Mouse (Mus musculus): ENCODE measurements around the gene Rufy1. TPM values are rescaled to one million over a fixed set of nuclear protein-coding genes. Genes with fewer than 3 reads are reported as not detected.
A peak's percentile ranks its signal among the peaks of the same experiment; 100 is the strongest.

Rufy1 gene
- polyA plus RNA-seq, 1 experiment = 13.9 TPM

- no peak overlapping the region for H3ac ChIP-seq (ENCODE audit: control insufficient read depth, insufficient read length)
- H3K79me2 ChIP-seq (ENCODE audit: control insufficient read depth, insufficient read depth) = peaks cover 4% of the 10 kb centered on the region
- H3K4me3 ChIP-seq = no peak overlapping the region
- H3K27me3 ChIP-seq (ENCODE audit: control insufficient read depth, insufficient read depth, insufficient read length) = no peaks in the 10 kb centered on the region
- H3K4me2 ChIP-seq (ENCODE audit: low read depth) = no peak overlapping the region
- no peaks in the 10 kb centered on the region for H3K36me3 ChIP-seq (ENCODE audit: control insufficient read depth, insufficient read depth)
- no peak for TF ChIP-seq POLR2AphosphoS2 (IDR thresholded peaks at IDR 0.05; ENCODE audit: insufficient read length, low read depth)
- no peak for TF ChIP-seq SRF (IDR thresholded peaks at IDR 0.05; ENCODE audit: control insufficient read depth, insufficient read length, low read depth)
- no peak for TF ChIP-seq POLR2A (IDR thresholded peaks at IDR 0.05; ENCODE audit: insufficient read length, low read depth)
- TF ChIP-seq REST (IDR thresholded peaks at IDR 0.05; ENCODE audit: insufficient read depth, insufficient read length) = no peak
- no peak for TF ChIP-seq TCF12 (IDR thresholded peaks at IDR 0.05; ENCODE audit: insufficient read depth, poor library complexity, severe bottlenecking)
- no peak for TF ChIP-seq MYOD1 (IDR thresholded peaks at IDR 0.05; ENCODE audit: control insufficient read depth in 1 of 3, insufficient read length in 2 of 3, low read depth in 2 of 3)
These were observed 57.8 kb downstream of the Rufy1 start for GRCm38 (mm10) chr11:50373086-50373485.

GRCm38 (mm10) chr11:50371911-50372310 is 59.0 kb downstream of the Rufy1 start:
- Histone ChIP-seq H3ac (ENCODE audit: control insufficient read depth, insufficient read length) (no peak overlapping the region), H3K4me3 (no peak overlapping the region), H3K36me3 (ENCODE audit: control insufficient read depth, insufficient read depth) (no peaks in the 10 kb centered on the region), H3K79me2 (ENCODE audit: control insufficient read depth, insufficient read depth) (peaks cover 4% of the 10 kb centered on the region), H3K27me3 (ENCODE audit: control insufficient read depth, insufficient read depth, insufficient read length) (no peaks in the 10 kb centered on the region), H3K4me2 (ENCODE audit: low read depth) (no peak overlapping the region)
- TF ChIP-seq POLR2A (IDR thresholded peaks at IDR 0.05; ENCODE audit: insufficient read length, low read depth) (no peak), E2F4 (IDR thresholded peaks at IDR 0.05; ENCODE audit: insufficient read depth) (no peak), CEBPB (IDR thresholded peaks at IDR 0.05; ENCODE audit: insufficient read depth, poor library complexity, severe bottlenecking) (no peak), USF1 (IDR thresholded peaks at IDR 0.05; ENCODE audit: low read depth) (no peak), MAX (IDR thresholded peaks at IDR 0.05; ENCODE audit: low read depth) (no peak), REST (IDR thresholded peaks at IDR 0.05; ENCODE audit: insufficient read depth, insufficient read length) (no peak), MYOD1 (IDR thresholded peaks at IDR 0.05; ENCODE audit: control insufficient read depth in 1 of 3, insufficient read length in 2 of 3, low read depth in 2 of 3) (no peak)

GRCm38 (mm10) chr11:50371399-50371841 is 59.5 kb downstream of the Rufy1 start:
- H3K27me3 ChIP-seq (ENCODE audit: control insufficient read depth, insufficient read depth, insufficient read length) = no peaks in the 10 kb centered on the region
- H3K4me2 ChIP-seq (ENCODE audit: low read depth) = peak overlapping the region; percentile 42
- H3K79me2 ChIP-seq (ENCODE audit: control insufficient read depth, insufficient read depth) = peaks cover 3% of the 10 kb centered on the region
- no peaks in the 10 kb centered on the region for H3K36me3 ChIP-seq (ENCODE audit: control insufficient read depth, insufficient read depth)
- no peak overlapping the region for H3K4me3 ChIP-seq
- no peak for TF ChIP-seq SRF (IDR thresholded peaks at IDR 0.05; ENCODE audit: control insufficient read depth, insufficient read length, low read depth)
- no peak for TF ChIP-seq MYOG (IDR thresholded peaks at IDR 0.05; ENCODE audit: control insufficient read depth in 1 of 3, insufficient read depth in 1 of 3, insufficient read length in 2 of 3, low read depth in 2 of 3)
- no peak for TF ChIP-seq POLR2A (IDR thresholded peaks at IDR 0.05; ENCODE audit: insufficient read length, low read depth)
- no peak for TF ChIP-seq TCF3 (IDR thresholded peaks at IDR 0.05; ENCODE audit: insufficient read length, low read depth)
- no peak overlapping the region for H3ac ChIP-seq (ENCODE audit: control insufficient read depth, insufficient read length)

- Histone ChIP-seq H3ac (ENCODE audit: control insufficient read depth, insufficient read length) (no peak overlapping the region), H3K4me3 (no peak overlapping the region), H3K36me3 (ENCODE audit: control insufficient read depth, insufficient read depth) (no peaks in the 10 kb centered on the region), H3K79me2 (ENCODE audit: control insufficient read depth, insufficient read depth) (no peaks in the 10 kb centered on the region), H3K4me2 (ENCODE audit: low read depth) (peak overlapping the region; percentile 42), H3K27me3 (ENCODE audit: control insufficient read depth, insufficient read depth, insufficient read length) (no peaks in the 10 kb centered on the region)
- no peak for TF ChIP-seq SRF (IDR thresholded peaks at IDR 0.05; ENCODE audit: control insufficient read depth, insufficient read length, low read depth)
- TF ChIP-seq CEBPB (IDR thresholded peaks at IDR 0.05; ENCODE audit: insufficient read depth, poor library complexity, severe bottlenecking) = no peak
- TF ChIP-seq POLR2AphosphoS2 (IDR thresholded peaks at IDR 0.05; ENCODE audit: insufficient read length, low read depth) = no peak
- TF ChIP-seq MYOD1 (IDR thresholded peaks at IDR 0.05; ENCODE audit: control insufficient read depth in 1 of 3, insufficient read length in 2 of 3, low read depth in 2 of 3) = no peak
- no peak for TF ChIP-seq POLR2A (IDR thresholded peaks at IDR 0.05; ENCODE audit: insufficient read length, low read depth)
- TF ChIP-seq MAX (IDR thresholded peaks at IDR 0.05; ENCODE audit: low read depth) = no peak
- no peak for TF ChIP-seq REST (IDR thresholded peaks at IDR 0.05; ENCODE audit: insufficient read depth, insufficient read length)
- TF ChIP-seq USF1 (IDR thresholded peaks at IDR 0.05; ENCODE audit: low read depth) = no peak
- TF ChIP-seq E2F4 (IDR thresholded peaks at IDR 0.05; ENCODE audit: insufficient read depth) = no peak
- TF ChIP-seq TCF12 (IDR thresholded peaks at IDR 0.05; ENCODE audit: insufficient read depth, poor library complexity, severe bottlenecking) = no peak
These were observed 60.0 kb downstream of the Rufy1 start for GRCm38 (mm10) chr11:50370969-50371368.

- H3K27me3 ChIP-seq (ENCODE audit: control insufficient read depth, insufficient read depth, insufficient read length) = no peaks in the 10 kb centered on the region
- no peak overlapping the region for H3K4me3 ChIP-seq
- no peak overlapping the region for H3ac ChIP-seq (ENCODE audit: control insufficient read depth, insufficient read length)
- H3K36me3 ChIP-seq (ENCODE audit: control insufficient read depth, insufficient read depth) = no peaks in the 10 kb centered on the region
- TF ChIP-seq USF1 (IDR thresholded peaks at IDR 0.05; ENCODE audit: low read depth) = no peak
- 0 out of 2 replicates have a peak, but pooled peaks have one; percentile 5 for TF ChIP-seq CEBPB (IDR thresholded peaks at IDR 0.05; ENCODE audit: insufficient read depth, poor library complexity, severe bottlenecking)
- TF ChIP-seq MYOD1 (IDR thresholded peaks at IDR 0.05; ENCODE audit: control insufficient read depth in 1 of 3, insufficient read length in 2 of 3, low read depth in 2 of 3) = peak in 1 of 3 experiments; percentile 42
- TF ChIP-seq POLR2A (IDR thresholded peaks at IDR 0.05; ENCODE audit: insufficient read length, low read depth) = no peak
- TF ChIP-seq POLR2AphosphoS2 (IDR thresholded peaks at IDR 0.05; ENCODE audit: insufficient read length, low read depth) = no peak
- TF ChIP-seq MAX (IDR thresholded peaks at IDR 0.05; ENCODE audit: low read depth) = no peak
- TF ChIP-seq SRF (IDR thresholded peaks at IDR 0.05; ENCODE audit: control insufficient read depth, insufficient read length, low read depth) = no peak
- no peak for TF ChIP-seq E2F4 (IDR thresholded peaks at IDR 0.05; ENCODE audit: insufficient read depth)
- no peak for TF ChIP-seq TCF3 (IDR thresholded peaks at IDR 0.05; ENCODE audit: insufficient read length, low read depth)
- no peak for TF ChIP-seq REST (IDR thresholded peaks at IDR 0.05; ENCODE audit: insufficient read depth, insufficient read length)
- no peak for TF ChIP-seq MYOG (IDR thresholded peaks at IDR 0.05; ENCODE audit: control insufficient read depth in 1 of 3, insufficient read depth in 1 of 3, insufficient read length in 2 of 3, low read depth in 2 of 3)
- TF ChIP-seq TCF12 (IDR thresholded peaks at IDR 0.05; ENCODE audit: insufficient read depth, poor library complexity, severe bottlenecking) = no peak
- peak overlapping the region; percentile 44 for H3K4me2 ChIP-seq (ENCODE audit: low read depth)
- H3K79me2 ChIP-seq (ENCODE audit: control insufficient read depth, insufficient read depth) = no peaks in the 10 kb centered on the region
These were observed 61.5 kb downstream of the Rufy1 start for GRCm38 (mm10) chr11:50369360-50369911.

Measured in myocyte (in vitro differentiated cells).